Mouse (Mus musculus) limb, embryonic 14.5 days (tissue): ENCODE measurements at regions not wholly inside any gene's neighbourhood (a gene's known extent, or its start where the extent isn't known, plus 50 kb on each side); places are given as distances from the start of the nearest gene placed in this dataset.

ENCODE experiments used
- ATAC-seq: fragments of 200-750 bp; cut with Nextera tagmentation; 2 replicates; pipeline ENCODE4 v1.8.0; 2017; ENCODE audit warnings: low read depth, moderate number of reproducible peaks, moderate TSS enrichment; ENCODE audit not compliant: low FRiP score
- DNase-seq: peaks from one replicate; pipeline ENCODE4 v3.0.0-alpha.2; 2015; ENCODE audit warnings: low spot score
- H3K27ac ChIP-seq: fragments of 300-500 bp; sonication (generic); replicated peaks from 2 replicates; pipeline ENCODE4 v1.5.1; 2014; ENCODE audit warnings: low read depth, mild to moderate bottlenecking, low read length, moderate library complexity, mixed read lengths
- H3K27me3 ChIP-seq: fragments of 300-500 bp; sonication (generic); 2 replicates; pipeline ENCODE4 v1.6.1; 2014; ENCODE audit warnings: low read length, mixed read lengths; ENCODE audit not compliant: control insufficient read depth, insufficient read depth
- H3K36me3 ChIP-seq: fragments of 300-500 bp; sonication (generic); 2 replicates; pipeline ENCODE4 v1.6.1; 2014; ENCODE audit warnings: mild to moderate bottlenecking, low read length, moderate library complexity, mixed read lengths; ENCODE audit not compliant: control insufficient read depth, insufficient read depth
- H3K4me1 ChIP-seq: fragments of 300-500 bp; sonication (generic); 2 replicates; pipeline ENCODE4 v1.6.1; 2014; ENCODE audit warnings: antibody characterized with exemption, low read length, mixed read lengths; ENCODE audit not compliant: control insufficient read depth, insufficient read depth
- H3K4me2 ChIP-seq: fragments of 300-500 bp; sonication (generic); replicated peaks from 2 replicates; pipeline ENCODE4 v1.6.1; 2014; ENCODE audit warnings: low read depth, mild to moderate bottlenecking, low read length, moderate library complexity; ENCODE audit not compliant: severe bottlenecking
- H3K4me3 ChIP-seq: fragments of 300-500 bp; sonication (generic); replicated peaks from 2 replicates; pipeline ENCODE4 v1.5.1; 2014; ENCODE audit warnings: low read length
- H3K9ac ChIP-seq: fragments of 300-500 bp; sonication (generic); 2 replicates; pipeline ENCODE4 v1.6.1; 2014; ENCODE audit warnings: mild to moderate bottlenecking, low read depth, low read length, moderate library complexity; ENCODE audit not compliant: severe bottlenecking
- H3K9me3 ChIP-seq: fragments of 300-500 bp; sonication (generic); 2 replicates; pipeline ENCODE4 v1.6.1; 2016; ENCODE audit warnings: low read length; ENCODE audit not compliant: control insufficient read depth
- POLR2A ChIP-seq: fragments of 200-500 bp; IDR thresholded peaks from 2 replicates; pipeline ENCODE4 v1.8.0; 2012; ENCODE audit warnings: inconsistent platforms, mild to moderate bottlenecking, moderate library complexity, borderline replicate concordance; ENCODE audit not compliant: insufficient read depth, insufficient read length; ENCODE audit errors: extremely low read depth
- WGBS: fragments of 180-500 bp; shearing (Covaris S2); extraction: QIAGEN DNeasy Blood & Tissue Kit; methylation state at CpG from one replicate; pipeline ENCODE4 v1.1.7; 2014; 5-methylcytosine and 5-hydroxymethylcytosine counted together

GRCm38 (mm10) chr7:76127641-76128111, 102.0 kb upstream of the Agbl1 start:
- Histone ChIP-seq H3K4me1 (no peaks in the 10 kb centered on the region), H3K27ac (no peak overlapping the region), H3K4me2 (no peak overlapping the region), H3K9ac (no peak overlapping the region), H3K9me3 (no peaks in the 10 kb centered on the region), H3K27me3 (no peaks in the 10 kb centered on the region), H3K4me3 (no peak overlapping the region), H3K36me3 (no peaks in the 10 kb centered on the region)
- TF ChIP-seq POLR2A: no peak
- WGBS: 65% methylated on average over 2 of the region's 2 CpGs
- DNase-seq: no peak
- ATAC-seq: no peak

GRCm38 (mm10) chr7:76142455-76142854, 87.2 kb upstream of the Agbl1 start:
- TF ChIP-seq POLR2A: no peak
- H3K4me2 ChIP-seq: no peak overlapping the region
- no peaks in the 10 kb centered on the region for H3K36me3 ChIP-seq
- 74% methylated on average over 4 of the region's 4 CpGs for WGBS
- H3K4me3 ChIP-seq: no peak overlapping the region
- H3K4me1 ChIP-seq: no peaks in the 10 kb centered on the region
- ATAC-seq: no peak
- DNase-seq: no peak
- H3K27ac ChIP-seq: no peak overlapping the region
- no peaks in the 10 kb centered on the region for H3K27me3 ChIP-seq
- no peak overlapping the region for H3K9ac ChIP-seq
- no peaks in the 10 kb centered on the region for H3K9me3 ChIP-seq

GRCm38 (mm10) chr7:76146385-76146784, 83.3 kb upstream of the Agbl1 start:
- Histone ChIP-seq H3K9me3 (no peaks in the 10 kb centered on the region), H3K27ac (no peak overlapping the region), H3K4me2 (no peak overlapping the region), H3K4me1 (no peaks in the 10 kb centered on the region), H3K4me3 (no peak overlapping the region), H3K27me3 (no peaks in the 10 kb centered on the region), H3K36me3 (no peaks in the 10 kb centered on the region), H3K9ac (no peak overlapping the region)
- no peak for DNase-seq
- no peak for ATAC-seq
- no peak for TF ChIP-seq POLR2A

GRCm38 (mm10) chr7:76156869-76157268, 72.8 kb upstream of the Agbl1 start:
- Histone ChIP-seq H3K27me3 (no peaks in the 10 kb centered on the region), H3K4me1 (no peaks in the 10 kb centered on the region), H3K27ac (no peak overlapping the region), H3K9me3 (no peaks in the 10 kb centered on the region), H3K4me2 (no peak overlapping the region), H3K36me3 (no peaks in the 10 kb centered on the region), H3K4me3 (no peak overlapping the region), H3K9ac (no peak overlapping the region)
- no peak for TF ChIP-seq POLR2A
- 41% methylated on average over 8 of the region's 8 CpGs for WGBS
- DNase-seq (no peak), ATAC-seq (no peak)

- ATAC-seq (no peak), DNase-seq (no peak)
- H3K9me3 ChIP-seq: no peaks in the 10 kb centered on the region
- no peaks in the 10 kb centered on the region for H3K36me3 ChIP-seq
- no peaks in the 10 kb centered on the region for H3K4me1 ChIP-seq
- no peak overlapping the region for H3K4me3 ChIP-seq
- no peak overlapping the region for H3K9ac ChIP-seq
- TF ChIP-seq POLR2A: no peak
- H3K27me3 ChIP-seq: no peaks in the 10 kb centered on the region
- H3K27ac ChIP-seq: no peak overlapping the region
- 93% methylated on average over 1 of the region's 1 CpGs for WGBS
- no peak overlapping the region for H3K4me2 ChIP-seq
These were observed 65.5 kb upstream of the Agbl1 start for GRCm38 (mm10) chr7:76164191-76164590.

GRCm38 (mm10) chr7:76164735-76165630, 64.7 kb upstream of the Agbl1 start:
- no peak overlapping the region for H3K27ac ChIP-seq
- no peaks in the 10 kb centered on the region for H3K4me1 ChIP-seq
- DNase-seq (no peak), ATAC-seq (no peak)
- no peak overlapping the region for H3K9ac ChIP-seq
- TF ChIP-seq POLR2A: no peak
- H3K4me3 ChIP-seq: no peak overlapping the region
- H3K27me3 ChIP-seq: no peaks in the 10 kb centered on the region
- H3K4me2 ChIP-seq: no peak overlapping the region
- H3K9me3 ChIP-seq: no peaks in the 10 kb centered on the region
- H3K36me3 ChIP-seq: no peaks in the 10 kb centered on the region
- 16% methylated on average over 5 of the region's 5 CpGs for WGBS
